Comparison of ENCODE assay signal across 8 mouse cellular contexts in the genomic region with DNA sequence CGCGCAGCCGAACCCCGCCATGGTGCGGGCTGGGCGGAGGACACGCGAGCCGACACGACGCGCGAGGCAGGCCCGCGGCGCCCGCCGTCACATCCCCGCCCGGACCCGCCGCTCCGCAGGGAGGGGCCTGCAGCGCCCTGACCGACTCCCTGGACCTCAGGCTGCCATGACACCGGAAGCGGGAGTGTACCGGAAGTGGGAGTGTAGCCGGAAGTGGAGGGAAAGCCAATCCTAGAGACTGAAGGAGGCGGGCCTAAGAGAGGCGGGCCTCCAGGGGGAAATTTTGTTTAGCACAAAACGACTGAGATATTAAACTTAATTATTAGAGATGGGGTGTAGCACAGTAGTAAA. TPM values are rescaled to one million over a fixed set of nuclear protein-coding genes. Genes with fewer than 3 reads are reported as not detected.
A peak's percentile ranks its signal among the peaks of the same experiment; 100 is the strongest.
DNase-seq lines count a peak whose midpoint lies in the region; ATAC-seq and TF ChIP-seq lines count a peak whose summit lies in the region.

No protein-coding gene starts in this region.

- WGBS in embryonic facial prominence, embryonic 12.5 days = 5% methylated on average over 30 of the region's 32 CpGs
- 14% methylated on average over 32 of the region's 32 CpGs for WGBS in intestine, postnatal 0 days
- WGBS in midbrain, embryonic 10.5 days = 4% methylated on average over 32 of the region's 32 CpGs

- ATAC-seq in embryonic facial prominence, embryonic 12.5 days (ENCODE audit: insufficient number of reproducible peaks, insufficient read depth, low FRiP score, low TSS enrichment) = peak; percentile 90
- peak; percentile 100 for ATAC-seq in granulocyte monocyte progenitor cell, adult 5-6 weeks (replicated peaks; ENCODE audit: poor library complexity, severe bottlenecking)
- ATAC-seq in intestine, postnatal 0 days = peak; percentile 97

- no peaks in the 10 kb centered on the region for H3K36me3 ChIP-seq in embryonic facial prominence, embryonic 12.5 days
- H3K36me3 ChIP-seq in intestine, postnatal 0 days (ENCODE audit: control insufficient read depth, insufficient read depth) = no peaks in the 10 kb centered on the region
- H3K36me3 ChIP-seq in midbrain, embryonic 10.5 days = no peaks in the 10 kb centered on the region

- H3K27me3 ChIP-seq in embryonic facial prominence, embryonic 12.5 days = no peaks in the 10 kb centered on the region
- no peaks in the 10 kb centered on the region for H3K27me3 ChIP-seq in intestine, postnatal 0 days (replicated peaks; ENCODE audit: control insufficient read depth, insufficient read depth, low read length)
- H3K27me3 ChIP-seq in midbrain, embryonic 10.5 days (ENCODE audit: low read depth, poor library complexity, severe bottlenecking) = peaks cover 18% of the 10 kb centered on the region; the same call in 1 of the 2 replicates

- intact Hi-C loops in left cerebral cortex, postnatal 36 days (cut with DNase I) = no loop called here

- H3K4me3 ChIP-seq in embryonic facial prominence, embryonic 12.5 days = peak overlapping the region; percentile 80
- peak overlapping the region; percentile 68 for H3K4me3 ChIP-seq in intestine, postnatal 0 days (ENCODE audit: low read depth, low read length)
- peak overlapping the region; percentile 78 for H3K4me3 ChIP-seq in midbrain, embryonic 10.5 days

- H3K27ac ChIP-seq in embryonic facial prominence, embryonic 12.5 days = peak overlapping the region; percentile 63; the same call in 1 of the 2 replicates
- H3K27ac ChIP-seq in intestine, postnatal 0 days (ENCODE audit: low read depth, low read length) = no peak overlapping the region
- peak overlapping the region; percentile 90 for H3K27ac ChIP-seq in midbrain, embryonic 10.5 days (replicated peaks)

- peak; percentile 85 to 87 for DNase-seq in adrenal gland, postnatal 36 days
- DNase-seq in left cerebral cortex, postnatal 36 days (ENCODE audit: low spot score in 2 of 2) = peak; percentile 87 to 88
- DNase-seq in midbrain, embryonic 10.5 days (ENCODE audit: low spot score) = peak; percentile 90
- DNase-seq in right cerebral cortex, postnatal 36 days (ENCODE audit: low spot score in 2 of 2) = peak; percentile 69 to 80
- DNase-seq in urinary bladder, postnatal 4 days (ENCODE audit: low spot score in 2 of 2) = peak; percentile 82 to 83

- no peak for TF ChIP-seq CTCF in intestine, postnatal 0 days (IDR thresholded peaks at IDR 0.05; ENCODE audit: low read depth)

- H3K4me2 ChIP-seq in embryonic facial prominence, embryonic 12.5 days (replicated peaks) = peak overlapping the region; percentile 78
- H3K4me2 ChIP-seq in intestine, postnatal 0 days (replicated peaks; ENCODE audit: low read depth) = peak overlapping the region; percentile 79

- H3K9me3 ChIP-seq in embryonic facial prominence, embryonic 12.5 days = no peaks in the 10 kb centered on the region
- H3K9me3 ChIP-seq in intestine, postnatal 0 days (ENCODE audit: control insufficient read depth) = no peaks in the 10 kb centered on the region
- 0 out of 2 replicates have a peak, but pooled peaks cover 3% of the 10 kb centered on the region for H3K9me3 ChIP-seq in midbrain, embryonic 10.5 days (replicated peaks)

- peak overlapping the region; percentile 82 for H3K9ac ChIP-seq in embryonic facial prominence, embryonic 12.5 days
- H3K9ac ChIP-seq in intestine, postnatal 0 days (ENCODE audit: low read depth, low read length) = peak overlapping the region; percentile 72

- no peaks in the 10 kb centered on the region for H3K4me1 ChIP-seq in embryonic facial prominence, embryonic 12.5 days
- H3K4me1 ChIP-seq in intestine, postnatal 0 days (replicated peaks; ENCODE audit: control insufficient read depth, insufficient read depth, low read length) = no peaks in the 10 kb centered on the region
- H3K4me1 ChIP-seq in midbrain, embryonic 10.5 days = peaks cover 7% of the 10 kb centered on the region

RNA-seq across cellular contexts. Expression of gene Sh2d1b1, which starts 21.6 kb away (rescaled TPM):
- total RNA-seq in adrenal gland, postnatal 36 days (2021) = under 1 TPM; 0.33 to 0.40 TPM
- 0.14 TPM in 1 of 2 replicates, not detected in the other for polyA plus RNA-seq in embryonic facial prominence, embryonic 12.5 days (2016; fragmentation: Nextera tagmentation; extraction: Ambion mirVana)
- total RNA-seq in granulocyte monocyte progenitor cell, adult 5-6 weeks (2014; fragmentation: Nextera tagmentation) = 3.6 and 7.0 TPM in 2 replicates
- 3.1 and 4.5 TPM in 2 replicates for total RNA-seq in granulocyte monocyte progenitor cell, adult 5-6 weeks (2017)
- polyA plus RNA-seq in intestine, postnatal 0 days (2015; fragmentation: Nextera tagmentation; extraction: Ambion mirVana) = 0.21 and 0.27 TPM in 2 replicates
- total RNA-seq in left cerebral cortex, postnatal 36 days (2021) = not detected
- polyA plus RNA-seq in midbrain, embryonic 10.5 days (2016; fragmentation: Nextera tagmentation; extraction: Ambion mirVana) = not detected in 2 replicates

RNA-seq across cellular contexts. Expression of gene Sh2d1b2, which starts 23.0 kb away (rescaled TPM):
- total RNA-seq in adrenal gland, postnatal 36 days (2021) = not detected
- polyA plus RNA-seq in embryonic facial prominence, embryonic 12.5 days (2016; fragmentation: Nextera tagmentation; extraction: Ambion mirVana) = not detected in 2 replicates
- not detected in 2 replicates for total RNA-seq in granulocyte monocyte progenitor cell, adult 5-6 weeks (2014; fragmentation: Nextera tagmentation)
- not detected in 2 replicates for total RNA-seq in granulocyte monocyte progenitor cell, adult 5-6 weeks (2017)
- polyA plus RNA-seq in intestine, postnatal 0 days (2015; fragmentation: Nextera tagmentation; extraction: Ambion mirVana) = not detected in 2 replicates
- not detected for total RNA-seq in left cerebral cortex, postnatal 36 days (2021)
- not detected in 2 replicates for polyA plus RNA-seq in midbrain, embryonic 10.5 days (2016; fragmentation: Nextera tagmentation; extraction: Ambion mirVana)

RNA-seq across cellular contexts. Expression of gene Uhmk1, which starts 40.3 kb away (rescaled TPM):
- 10 to 100 TPM; 72.7 to 75.4 TPM for total RNA-seq in adrenal gland, postnatal 36 days (2021)
- 8.8 and 9.7 TPM in 2 replicates for polyA plus RNA-seq in embryonic facial prominence, embryonic 12.5 days (2016; fragmentation: Nextera tagmentation; extraction: Ambion mirVana)
- 30.4 and 35.6 TPM in 2 replicates for total RNA-seq in granulocyte monocyte progenitor cell, adult 5-6 weeks (2014; fragmentation: Nextera tagmentation)
- 45.6 and 45.8 TPM in 2 replicates for total RNA-seq in granulocyte monocyte progenitor cell, adult 5-6 weeks (2017)
- 5.4 and 5.8 TPM in 2 replicates for polyA plus RNA-seq in intestine, postnatal 0 days (2015; fragmentation: Nextera tagmentation; extraction: Ambion mirVana)
- total RNA-seq in left cerebral cortex, postnatal 36 days (2021) = 100 to 1,000 TPM; 135 to 137 TPM
- polyA plus RNA-seq in midbrain, embryonic 10.5 days (2016; fragmentation: Nextera tagmentation; extraction: Ambion mirVana) = 9.2 and 10.7 TPM in 2 replicates

RNA-seq across cellular contexts. Expression of gene Gm7694, which starts 50.6 kb away (rescaled TPM):
- 1 to 10 TPM; 9.1 to 9.5 TPM for total RNA-seq in adrenal gland, postnatal 36 days (2021)
- 3.2 and 3.4 TPM in 2 replicates for polyA plus RNA-seq in embryonic facial prominence, embryonic 12.5 days (2016; fragmentation: Nextera tagmentation; extraction: Ambion mirVana)
- total RNA-seq in granulocyte monocyte progenitor cell, adult 5-6 weeks (2014; fragmentation: Nextera tagmentation) = 1.9 and 7.8 TPM in 2 replicates
- total RNA-seq in granulocyte monocyte progenitor cell, adult 5-6 weeks (2017) = 2.1 and 2.8 TPM in 2 replicates
- 0.95 and 1.3 TPM in 2 replicates for polyA plus RNA-seq in intestine, postnatal 0 days (2015; fragmentation: Nextera tagmentation; extraction: Ambion mirVana)
- 1 to 10 TPM; 1.5 to 4.1 TPM for total RNA-seq in left cerebral cortex, postnatal 36 days (2021)
- polyA plus RNA-seq in midbrain, embryonic 10.5 days (2016; fragmentation: Nextera tagmentation; extraction: Ambion mirVana) = 2.7 and 3.1 TPM in 2 replicates

RNA-seq across cellular contexts. Expression of gene Spata46, which starts 53.1 kb away (rescaled TPM):
- not detected for total RNA-seq in adrenal gland, postnatal 36 days (2021)
- 1.0 and 1.1 TPM in 2 replicates for polyA plus RNA-seq in embryonic facial prominence, embryonic 12.5 days (2016; fragmentation: Nextera tagmentation; extraction: Ambion mirVana)
- total RNA-seq in granulocyte monocyte progenitor cell, adult 5-6 weeks (2014; fragmentation: Nextera tagmentation) = not detected in 2 replicates
- total RNA-seq in granulocyte monocyte progenitor cell, adult 5-6 weeks (2017) = not detected in 2 replicates
- polyA plus RNA-seq in intestine, postnatal 0 days (2015; fragmentation: Nextera tagmentation; extraction: Ambion mirVana) = 0.21 TPM in 1 of 2 replicates, not detected in the other
- total RNA-seq in left cerebral cortex, postnatal 36 days (2021) = not detected
- polyA plus RNA-seq in midbrain, embryonic 10.5 days (2016; fragmentation: Nextera tagmentation; extraction: Ambion mirVana) = 0.84 and 1.4 TPM in 2 replicates
